Mouse (Mus musculus): ENCODE data around the gene Tmem184b.

Tmem184b gene

GRCm38 (mm10) chr15:79342641-79343337, 60.6 kb downstream of the Tmem184b start:
- no peak for DNase-seq (ENCODE audit: low spot score)

- DNase-seq (ENCODE audit: low spot score) = no peak
Observed at GRCm38 (mm10) chr15:79338978-79339377, 64.4 kb downstream of the Tmem184b start.

- no peak for DNase-seq (ENCODE audit: low spot score)
Observed at GRCm38 (mm10) chr15:79335061-79335655, 68.2 kb downstream of the Tmem184b start.

GRCm38 (mm10) chr15:79333409-79333808, 70.0 kb downstream of the Tmem184b start:
- DNase-seq (ENCODE audit: low spot score) = no peak

- no peak for DNase-seq (ENCODE audit: low spot score)
Observed at GRCm38 (mm10) chr15:79330521-79330920, 72.8 kb downstream of the Tmem184b start.

- no peak for DNase-seq (ENCODE audit: low spot score)
Observed at GRCm38 (mm10) chr15:79329979-79330363, 73.4 kb downstream of the Tmem184b start.

GRCm38 (mm10) chr15:79329346-79329978, 73.9 kb downstream of the Tmem184b start:
- DNase-seq (ENCODE audit: low spot score) = no peak

GRCm38 (mm10) chr15:79328939-79329275, 74.5 kb downstream of the Tmem184b start:
- no peak for DNase-seq (ENCODE audit: low spot score)

- DNase-seq (ENCODE audit: low spot score) = peak; percentile 99
Observed at GRCm38 (mm10) chr15:79328058-79328938, 75.1 kb downstream of the Tmem184b start, which contains the start of gene Pla2g6. Pla2g6 (minus strand) TSS chr15:79328390.

- no peak for DNase-seq (ENCODE audit: low spot score)
Observed at GRCm38 (mm10) chr15:79326971-79327961, 76.1 kb downstream of the Tmem184b start.

GRCm38 (mm10) chr15:79326264-79326663, 77.1 kb downstream of the Tmem184b start:
- DNase-seq (ENCODE audit: low spot score) = no peak

GRCm38 (mm10) chr15:79325742-79326141, 77.6 kb downstream of the Tmem184b start:
- DNase-seq (ENCODE audit: low spot score) = no peak

GRCm38 (mm10) chr15:79324373-79324772, 79.0 kb downstream of the Tmem184b start:
- DNase-seq (ENCODE audit: low spot score) = no peak

GRCm38 (mm10) chr15:79323791-79324155, 79.6 kb downstream of the Tmem184b start:
- DNase-seq (ENCODE audit: low spot score) = no peak

- DNase-seq (ENCODE audit: low spot score) = peak; percentile 64
Observed at GRCm38 (mm10) chr15:79322991-79323790, 80.2 kb downstream of the Tmem184b start.

GRCm38 (mm10) chr15:79322281-79322990, 80.9 kb downstream of the Tmem184b start:
- peak; percentile 60 for DNase-seq (ENCODE audit: low spot score)

- DNase-seq (ENCODE audit: low spot score) = no peak
Observed at GRCm38 (mm10) chr15:79321733-79322190, 81.6 kb downstream of the Tmem184b start.

- DNase-seq (ENCODE audit: low spot score) = no peak
Observed at GRCm38 (mm10) chr15:79313848-79314369, 89.5 kb downstream of the Tmem184b start.

All from testis, postnatal 10 days (tissue).